Mouse (Mus musculus): ENCODE data around the gene Rfx7. TPM values are rescaled to one million over a fixed set of nuclear protein-coding genes. Genes with fewer than 3 reads are reported as not detected.
A peak's percentile ranks its signal among the peaks of the same experiment; 100 is the strongest.

Rfx7 gene
- polyA plus RNA-seq, 2 experiments: 14.1 to 14.2 TPM

GRCm38 (mm10) chr9:72643651-72644417, 111.8 kb downstream of the Rfx7 start:
- no peak for TF ChIP-seq POLR2A (IDR thresholded peaks at IDR 0.05; ENCODE audit: borderline replicate concordance, extremely low read depth, insufficient read depth, insufficient read length)
- Histone ChIP-seq H3K36me3 (ENCODE audit: control insufficient read depth, insufficient read depth, low read length) (no peaks in the 10 kb centered on the region), H3K27me3 (ENCODE audit: control insufficient read depth, insufficient read depth, low read length) (no peaks in the 10 kb centered on the region), H3K4me1 (ENCODE audit: control insufficient read depth, insufficient read depth, low read length) (peaks cover 48% of the 10 kb centered on the region), H3K27ac (replicated peaks; ENCODE audit: low read depth, low read length) (peak overlapping the region; percentile 40), H3K4me2 (replicated peaks; ENCODE audit: low read depth, low read length, severe bottlenecking) (no peak overlapping the region), H3K4me3 (replicated peaks; ENCODE audit: low read length) (no peak overlapping the region), H3K9ac (ENCODE audit: low read depth, low read length, severe bottlenecking) (no peak overlapping the region), H3K9me3 (ENCODE audit: control insufficient read depth, low read length) (no peaks in the 10 kb centered on the region)
- ATAC-seq (ENCODE audit: low FRiP score, low read depth): no peak
- DNase-seq (ENCODE audit: low spot score): no peak
- 77% methylated on average over 6 of the region's 6 CpGs for WGBS

- Histone ChIP-seq H3K9ac (ENCODE audit: low read depth, low read length, severe bottlenecking) (no peak overlapping the region), H3K36me3 (ENCODE audit: control insufficient read depth, insufficient read depth, low read length) (no peaks in the 10 kb centered on the region), H3K27ac (replicated peaks; ENCODE audit: low read depth, low read length) (peak overlapping the region; percentile 40), H3K9me3 (ENCODE audit: control insufficient read depth, low read length) (no peaks in the 10 kb centered on the region), H3K4me2 (replicated peaks; ENCODE audit: low read depth, low read length, severe bottlenecking) (no peak overlapping the region), H3K27me3 (ENCODE audit: control insufficient read depth, insufficient read depth, low read length) (no peaks in the 10 kb centered on the region), H3K4me3 (replicated peaks; ENCODE audit: low read length) (no peak overlapping the region), H3K4me1 (ENCODE audit: control insufficient read depth, insufficient read depth, low read length) (peaks cover 41% of the 10 kb centered on the region)
- 32% methylated on average over 6 of the region's 6 CpGs for WGBS
- ATAC-seq (ENCODE audit: low FRiP score, low read depth) (no peak), DNase-seq (ENCODE audit: low spot score) (no peak)
- no peak for TF ChIP-seq POLR2A (IDR thresholded peaks at IDR 0.05; ENCODE audit: borderline replicate concordance, extremely low read depth, insufficient read depth, insufficient read length)
These were observed 112.5 kb downstream of the Rfx7 start for GRCm38 (mm10) chr9:72644418-72645110.

DNA sequence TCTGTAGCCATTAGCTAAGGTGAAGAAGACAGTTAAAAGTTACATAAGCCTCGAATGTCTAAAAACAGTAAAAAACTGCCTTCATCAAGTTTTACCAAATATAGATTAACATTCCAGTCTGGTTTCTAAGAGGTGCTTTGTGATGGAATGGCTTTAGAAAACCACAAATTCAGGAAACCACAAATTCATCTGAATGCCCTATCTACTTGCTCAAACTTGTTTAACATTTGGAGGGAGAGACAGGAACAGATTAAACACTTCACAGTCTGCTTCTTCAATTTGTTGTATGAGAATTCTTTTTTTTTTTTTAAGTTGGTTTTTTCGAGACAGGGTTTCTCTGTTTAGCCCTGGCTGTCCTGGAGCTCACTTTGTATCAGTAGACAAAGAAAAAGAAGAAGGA, 117.7 kb downstream of the Rfx7 start:
- H3K9me3 ChIP-seq (ENCODE audit: control insufficient read depth, low read length): no peaks in the 10 kb centered on the region
- H3K27ac ChIP-seq (replicated peaks; ENCODE audit: low read depth, low read length): no peak overlapping the region
- H3K36me3 ChIP-seq (ENCODE audit: control insufficient read depth, insufficient read depth, low read length): no peaks in the 10 kb centered on the region
- peaks cover 22% of the 10 kb centered on the region for H3K4me1 ChIP-seq (ENCODE audit: control insufficient read depth, insufficient read depth, low read length)
- TF ChIP-seq POLR2A (IDR thresholded peaks at IDR 0.05; ENCODE audit: borderline replicate concordance, extremely low read depth, insufficient read depth, insufficient read length): no peak
- no peak overlapping the region for H3K4me3 ChIP-seq (replicated peaks; ENCODE audit: low read length)
- no peak overlapping the region for H3K9ac ChIP-seq (ENCODE audit: low read depth, low read length, severe bottlenecking)
- ATAC-seq (ENCODE audit: low FRiP score, low read depth) (no peak), DNase-seq (ENCODE audit: low spot score) (no peak)
- H3K27me3 ChIP-seq (ENCODE audit: control insufficient read depth, insufficient read depth, low read length): no peaks in the 10 kb centered on the region
- no peak overlapping the region for H3K4me2 ChIP-seq (replicated peaks; ENCODE audit: low read depth, low read length, severe bottlenecking)
- WGBS: 44% methylated on average over 2 of the region's 2 CpGs

DNA sequence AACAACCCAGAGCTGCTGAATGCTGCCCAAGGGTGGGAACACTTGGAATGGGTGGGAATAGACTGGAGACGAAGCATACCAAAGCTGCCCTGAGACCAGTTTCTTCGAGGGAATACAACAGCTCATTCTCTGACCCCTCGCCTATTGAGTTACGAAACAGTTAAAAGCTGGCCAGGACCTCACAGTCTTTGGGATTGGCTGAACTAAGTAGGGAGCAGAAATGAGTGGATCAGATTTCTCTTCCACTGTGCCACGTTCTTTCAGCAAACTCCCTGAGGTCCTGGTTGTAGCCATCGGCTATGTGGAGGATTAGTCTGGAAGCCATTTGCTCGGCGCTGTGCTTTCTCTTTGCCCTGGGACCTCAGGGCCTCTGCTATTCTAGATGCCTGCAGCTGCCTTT, 120.9 kb downstream of the Rfx7 start:
- peak; percentile 89 for ATAC-seq (ENCODE audit: low FRiP score, low read depth)
- Histone ChIP-seq H3K36me3 (ENCODE audit: control insufficient read depth, insufficient read depth, low read length) (no peaks in the 10 kb centered on the region), H3K9me3 (ENCODE audit: control insufficient read depth, low read length) (no peaks in the 10 kb centered on the region), H3K4me3 (replicated peaks; ENCODE audit: low read length) (peak overlapping the region; percentile 10; the same call in 1 of the 2 replicates), H3K9ac (ENCODE audit: low read depth, low read length, severe bottlenecking) (peak overlapping the region; percentile 34; the same call in 1 of the 2 replicates), H3K4me2 (replicated peaks; ENCODE audit: low read depth, low read length, severe bottlenecking) (peak overlapping the region; percentile 45), H3K4me1 (ENCODE audit: control insufficient read depth, insufficient read depth, low read length) (peaks cover 24% of the 10 kb centered on the region), H3K27ac (replicated peaks; ENCODE audit: low read depth, low read length) (peak overlapping the region; percentile 79), H3K27me3 (ENCODE audit: control insufficient read depth, insufficient read depth, low read length) (no peaks in the 10 kb centered on the region)
- WGBS: 3% methylated on average over 8 of the region's 8 CpGs
- DNase-seq (ENCODE audit: low spot score): peak; percentile 91
- no peak for TF ChIP-seq POLR2A (IDR thresholded peaks at IDR 0.05; ENCODE audit: borderline replicate concordance, extremely low read depth, insufficient read depth, insufficient read length)

DNA sequence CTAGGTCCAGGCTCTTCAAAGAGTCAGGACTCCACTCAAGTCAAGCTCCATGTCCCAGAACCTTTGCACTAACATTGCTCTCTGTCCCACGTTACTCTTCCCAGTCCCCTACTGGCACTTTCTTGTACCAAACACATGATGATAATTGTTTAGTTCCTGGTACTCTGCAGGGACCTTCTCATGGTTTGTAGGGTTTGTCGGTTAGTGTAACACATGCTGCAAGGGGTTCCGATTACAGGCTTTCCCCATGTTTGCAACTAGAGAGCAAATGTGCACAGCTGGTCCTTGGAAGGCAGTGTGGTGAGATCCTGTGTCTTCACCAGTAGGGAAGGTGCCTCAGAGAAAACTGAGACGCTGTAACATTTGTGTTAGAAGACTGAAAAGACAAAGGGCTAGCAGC, 121.5 kb downstream of the Rfx7 start:
- Histone ChIP-seq H3K4me3 (replicated peaks; ENCODE audit: low read length) (peak overlapping the region; percentile 10; the same call in 1 of the 2 replicates), H3K36me3 (ENCODE audit: control insufficient read depth, insufficient read depth, low read length) (no peaks in the 10 kb centered on the region), H3K9ac (ENCODE audit: low read depth, low read length, severe bottlenecking) (peak overlapping the region; percentile 34; the same call in 1 of the 2 replicates), H3K27ac (replicated peaks; ENCODE audit: low read depth, low read length) (peak overlapping the region; percentile 79), H3K9me3 (ENCODE audit: control insufficient read depth, low read length) (no peaks in the 10 kb centered on the region), H3K4me1 (ENCODE audit: control insufficient read depth, insufficient read depth, low read length) (peaks cover 24% of the 10 kb centered on the region), H3K4me2 (replicated peaks; ENCODE audit: low read depth, low read length, severe bottlenecking) (peak overlapping the region; percentile 45), H3K27me3 (ENCODE audit: control insufficient read depth, insufficient read depth, low read length) (no peaks in the 10 kb centered on the region)
- 14% methylated on average over 4 of the region's 4 CpGs for WGBS
- no peak for TF ChIP-seq POLR2A (IDR thresholded peaks at IDR 0.05; ENCODE audit: borderline replicate concordance, extremely low read depth, insufficient read depth, insufficient read length)
- DNase-seq (ENCODE audit: low spot score) (peak; percentile 65), ATAC-seq (ENCODE audit: low FRiP score, low read depth) (peak; percentile 62)
